Mouse (Mus musculus): ENCODE data around the gene Nin. TPM values are rescaled to one million over a fixed set of nuclear protein-coding genes. Genes with fewer than 3 reads are reported as not detected.

The Nin gene
- total and polyA plus RNA-seq, 3 experiments = 29.0 to 51.7 (median 37.2) TPM

GRCm38 (mm10) chr12:70048741-70049140 lies 64.8 kb downstream of the Nin start:
- no peak overlapping the region for H3K9ac ChIP-seq (ENCODE audit: insufficient read depth, low read depth)
- H3K36me3 ChIP-seq (replicated peaks in 1 of 2; ENCODE audit: control insufficient read depth in 1 of 2, insufficient read depth in 1 of 2, low read length in 1 of 2) = peaks cover 52 to 90% of the 10 kb centered on the region in 2 experiments
- no peaks in the 10 kb centered on the region for H3K9me3 ChIP-seq (replicated peaks; ENCODE audit: low read length)
- no peak for TF ChIP-seq JUND (conservative IDR thresholded peaks at IDR 0.05; ENCODE audit: low read depth, low read length)
- dilution Hi-C loops (cut with MboI; ENCODE audit: extremely low pct_ligation_motif_present, extremely low pct_unique_long_range_greater_than_20kb, low sequenced_read_pairs) = no loop called here
- H3K27me3 ChIP-seq (replicated peaks) = no peaks in the 10 kb centered on the region
- no peaks in the 10 kb centered on the region for H3K4me1 ChIP-seq (ENCODE audit: control insufficient read depth in 1 of 2, insufficient read depth in 2 of 2)
- H3K4me2 ChIP-seq (ENCODE audit: insufficient read depth, low read depth, poor library complexity, severe bottlenecking) = no peak overlapping the region
- DNase-seq (ENCODE audit: extremely low read depth) = no peak
- no peak overlapping the region for H3K4me3 ChIP-seq (replicated peaks in 1 of 3; ENCODE audit: low read depth in 2 of 3, low read length in 2 of 3, poor library complexity in 1 of 3)
- no peak overlapping the region for H3K27ac ChIP-seq (ENCODE audit: insufficient read depth, low read depth)
- in situ Hi-C loops (cut with MboI; ENCODE audit: low pct_ligation_motif_present, low pct_unique_long_range_greater_than_20kb, low sequenced_read_pairs) = no loop called here
- no peaks in the 10 kb centered on the region for H3K79me2 ChIP-seq (replicated peaks; ENCODE audit: control insufficient read depth, extremely low read depth, insufficient read depth, poor library complexity, severe bottlenecking)

- H3K9ac ChIP-seq (ENCODE audit: insufficient read depth, low read depth) = no peak overlapping the region
- H3K4me3 ChIP-seq (replicated peaks in 1 of 3; ENCODE audit: low read depth in 2 of 3, low read length in 2 of 3, poor library complexity in 1 of 3) = no peak overlapping the region
- H3K9me3 ChIP-seq (replicated peaks; ENCODE audit: low read length) = no peaks in the 10 kb centered on the region
- no peak overlapping the region for H3K4me2 ChIP-seq (ENCODE audit: insufficient read depth, low read depth, poor library complexity, severe bottlenecking)
- H3K4me1 ChIP-seq (ENCODE audit: control insufficient read depth in 1 of 2, insufficient read depth in 2 of 2) = no peaks in the 10 kb centered on the region
- dilution Hi-C loops (cut with MboI; ENCODE audit: extremely low pct_ligation_motif_present, extremely low pct_unique_long_range_greater_than_20kb, low sequenced_read_pairs) = no loop called here
- no peak for DNase-seq (ENCODE audit: extremely low read depth)
- in situ Hi-C loops (cut with MboI; ENCODE audit: low pct_ligation_motif_present, low pct_unique_long_range_greater_than_20kb, low sequenced_read_pairs) = no loop called here
- H3K79me2 ChIP-seq (replicated peaks; ENCODE audit: control insufficient read depth, extremely low read depth, insufficient read depth, poor library complexity, severe bottlenecking) = no peaks in the 10 kb centered on the region
- TF ChIP-seq ZNF384 (IDR thresholded peaks at IDR 0.05; ENCODE audit: low read depth, low read length) (no peak), MEF2A (IDR thresholded peaks at IDR 0.05; ENCODE audit: borderline replicate concordance, low read depth, low read length) (no peak), TBP (conservative IDR thresholded peaks at IDR 0.05; ENCODE audit: low read depth, low read length) (no peak), ELF1 (IDR thresholded peaks at IDR 0.05; ENCODE audit: low read depth, low read length) (no peak), JUN (IDR thresholded peaks at IDR 0.05; ENCODE audit: insufficient read depth, low read depth, low read length) (no peak), MYC (IDR thresholded peaks at IDR 0.05; ENCODE audit: low read depth, low read length) (no peak), POLR2AphosphoS2 (IDR thresholded peaks at IDR 0.05; ENCODE audit: low read depth, low read length) (no peak), HCFC1 (IDR thresholded peaks at IDR 0.05; ENCODE audit: low read depth, low read length) (no peak), NELFE (IDR thresholded peaks at IDR 0.05; ENCODE audit: low read depth, low read length) (no peak), RCOR1 (conservative IDR thresholded peaks at IDR 0.05; ENCODE audit: low read depth, low read length) (no peak), E2F4 (IDR thresholded peaks at IDR 0.05; ENCODE audit: insufficient replicate concordance, low read depth, low read length) (no peak), TCF12 (IDR thresholded peaks at IDR 0.05; ENCODE audit: low read depth, low read length) (no peak), EP300 (IDR thresholded peaks at IDR 0.05; ENCODE audit: low read length) (no peak), ETS1 (conservative IDR thresholded peaks at IDR 0.05; ENCODE audit: low read depth, low read length) (no peak), MAZ (IDR thresholded peaks at IDR 0.05; ENCODE audit: low read depth, low read length) (no peak), UBTF (IDR thresholded peaks at IDR 0.05; ENCODE audit: low read depth, low read length) (no peak), POLR2A (IDR thresholded peaks at IDR 0.05; ENCODE audit: low read depth, low read length) (no peak), RAD21 (IDR thresholded peaks at IDR 0.05; ENCODE audit: low read depth, low read length) (no peak), SIN3A (IDR thresholded peaks at IDR 0.05; ENCODE audit: low read length) (no peak), IRF4 (IDR thresholded peaks at IDR 0.05; ENCODE audit: low read depth, low read length) (no peak)
- H3K36me3 ChIP-seq (replicated peaks in 1 of 2; ENCODE audit: control insufficient read depth in 1 of 2, insufficient read depth in 1 of 2, low read length in 1 of 2) = peaks cover 57 to 91% of the 10 kb centered on the region in 2 experiments
- no peak overlapping the region for H3K27ac ChIP-seq (ENCODE audit: insufficient read depth, low read depth)
- H3K27me3 ChIP-seq (replicated peaks) = no peaks in the 10 kb centered on the region
Observed at GRCm38 (mm10) chr12:70047281-70047680, 66.2 kb downstream of the Nin start.

Measured in CH12.LX (cell line).